Mouse (Mus musculus) CH12.LX (cell line): Measurements from ENCODE around the gene Styxl1. TPM values are rescaled to one million over a fixed set of nuclear protein-coding genes. Genes with fewer than 3 reads are reported as not detected.

Experiments used
- DNase-seq: peaks from one replicate; pipeline ENCODE4 v3.0.0-alpha.2; 2013; ENCODE audit errors: extremely low read depth
- H3K27ac ChIP-seq: 2 replicates; pipeline ENCODE4 v1.5.1; 2012; ENCODE audit warnings: low read depth, mild to moderate bottlenecking, control low read depth, moderate library complexity; ENCODE audit not compliant: insufficient read depth
- H3K27me3 ChIP-seq: replicated peaks from 2 replicates; pipeline ENCODE3; 2012; ENCODE audit warnings: inconsistent platforms
- H3K36me3 ChIP-seq, 2 experiments: replicated peaks in 1 of 2; 2 replicates each; pipeline versions ENCODE3 to v1.6.1; 2012; ENCODE audit warnings: inconsistent platforms in 1 of 2, low read length in 1 of 2, mild to moderate bottlenecking in 1 of 2, mixed read lengths in 1 of 2, moderate library complexity in 1 of 2; ENCODE audit not compliant: control insufficient read depth in 1 of 2, insufficient read depth in 1 of 2
- H3K4me1 ChIP-seq, 2 experiments: 2 replicates each; pipeline ENCODE4 v1.6.1; 2012; ENCODE audit warnings: inconsistent platforms in 1 of 2, moderate library complexity in 1 of 2; ENCODE audit not compliant: insufficient read depth in 2 of 2, control insufficient read depth in 1 of 2
- H3K4me2 ChIP-seq: 2 replicates; pipeline ENCODE4 v1.6.1; 2012; ENCODE audit warnings: low read depth, mild to moderate bottlenecking, control low read depth; ENCODE audit not compliant: poor library complexity, insufficient read depth, severe bottlenecking
- H3K4me3 ChIP-seq, 3 experiments: fragments of 150-350 bp in 1 of 3; sonication (generic) in 1 of 3; replicated peaks in 1 of 3; 2 replicates each; pipeline versions ENCODE3 to v1.5.1; 2011 to 2012; ENCODE audit warnings: low read depth in 2 of 3, low read length in 2 of 3, mild to moderate bottlenecking in 2 of 3, moderate library complexity in 2 of 3, control low read depth in 1 of 3, improper control_type of control experiment in 1 of 3, inconsistent platforms in 1 of 3, mixed read lengths in 1 of 3; ENCODE audit not compliant: poor library complexity in 1 of 3
- H3K79me2 ChIP-seq: replicated peaks from 2 replicates; pipeline ENCODE4 v1.6.1; 2012; ENCODE audit warnings: mild to moderate bottlenecking, moderate library complexity; ENCODE audit not compliant: control insufficient read depth, poor library complexity, insufficient read depth, severe bottlenecking; ENCODE audit errors: extremely low read depth
- H3K9ac ChIP-seq: 2 replicates; pipeline ENCODE4 v1.6.1; 2012; ENCODE audit warnings: low read depth, mild to moderate bottlenecking, control low read depth, moderate library complexity; ENCODE audit not compliant: insufficient read depth
- H3K9me3 ChIP-seq: replicated peaks from 2 replicates; pipeline ENCODE3; 2012; ENCODE audit warnings: low read length, inconsistent platforms, mixed read lengths
- CHD1 ChIP-seq: IDR thresholded peaks from 2 replicates; pipeline ENCODE4 v1.6.1; 2012; ENCODE audit warnings: low read depth, low read length, improper control_type of control experiment, inconsistent platforms
- CHD2 ChIP-seq: IDR thresholded peaks from 2 replicates; pipeline ENCODE4 v1.6.1; 2011; ENCODE audit warnings: low read length, improper control_type of control experiment
- CTCF ChIP-seq, 2 experiments: IDR thresholded peaks in 1 of 2; conservative IDR thresholded peaks in 1 of 2; 2 replicates each; pipeline ENCODE4 v1.5.1; 2011 to 2012; ENCODE audit warnings: low read depth in 2 of 2, low read length in 2 of 2, improper control_type of control experiment in 1 of 2, inconsistent platforms in 1 of 2, mild to moderate bottlenecking in 1 of 2, moderate library complexity in 1 of 2
- E2F4 ChIP-seq: IDR thresholded peaks from 2 replicates; pipeline ENCODE4 v1.6.1; 2011; ENCODE audit warnings: low read depth, low read length, improper control_type of control experiment; ENCODE audit not compliant: insufficient replicate concordance
- ELF1 ChIP-seq: IDR thresholded peaks from 2 replicates; pipeline ENCODE4 v1.6.1; 2014; ENCODE audit warnings: low read depth, mild to moderate bottlenecking, inconsistent platforms, low read length, improper control_type of control experiment
- EP300 ChIP-seq: IDR thresholded peaks from 2 replicates; pipeline ENCODE4 v1.6.1; 2011; ENCODE audit warnings: low read length, improper control_type of control experiment
- GABPA ChIP-seq: IDR thresholded peaks from 2 replicates; pipeline ENCODE4 v1.6.1; 2012; ENCODE audit warnings: low read depth, low read length, improper control_type of control experiment, inconsistent platforms; ENCODE audit not compliant: insufficient replicate concordance
- HCFC1 ChIP-seq: IDR thresholded peaks from 2 replicates; pipeline ENCODE4 v1.6.1; 2012; ENCODE audit warnings: low read depth, mild to moderate bottlenecking, inconsistent platforms, low read length, improper control_type of control experiment
- IRF4 ChIP-seq: IDR thresholded peaks from 2 replicates; pipeline ENCODE4 v1.6.1; 2014; ENCODE audit warnings: low read depth, mild to moderate bottlenecking, inconsistent platforms, low read length, improper control_type of control experiment
- JUN ChIP-seq: IDR thresholded peaks from 2 replicates; pipeline ENCODE4 v1.6.1; 2011; ENCODE audit warnings: low read depth, mild to moderate bottlenecking, low read length, improper control_type of control experiment, moderate library complexity; ENCODE audit not compliant: insufficient read depth
- JUND ChIP-seq: conservative IDR thresholded peaks from 2 replicates; pipeline ENCODE4 v1.6.1; 2011; ENCODE audit warnings: low read depth, low read length, improper control_type of control experiment
- MAFK ChIP-seq: IDR thresholded peaks from 2 replicates; pipeline ENCODE4 v1.6.1; 2011; ENCODE audit warnings: low read length, improper control_type of control experiment; ENCODE audit not compliant: insufficient replicate concordance
- MAX ChIP-seq: IDR thresholded peaks from 2 replicates; pipeline ENCODE4 v1.6.1; 2011; ENCODE audit warnings: low read length, improper control_type of control experiment
- MXI1 ChIP-seq: IDR thresholded peaks from 2 replicates; pipeline ENCODE4 v1.6.1; 2011; ENCODE audit warnings: mild to moderate bottlenecking, low read depth, low read length, improper control_type of control experiment
- MYC ChIP-seq: IDR thresholded peaks from 2 replicates; pipeline ENCODE4 v1.6.1; 2011; ENCODE audit warnings: low read depth, mild to moderate bottlenecking, improper control_type of control experiment, low read length
- NELFE ChIP-seq: IDR thresholded peaks from 2 replicates; pipeline ENCODE4 v1.6.1; 2011; ENCODE audit warnings: low read depth, low read length, improper control_type of control experiment
- NRF1 ChIP-seq: IDR thresholded peaks from 2 replicates; pipeline ENCODE4 v1.6.1; 2014; ENCODE audit warnings: low read depth, mild to moderate bottlenecking, inconsistent platforms, low read length, improper control_type of control experiment, moderate library complexity
- PAX5 ChIP-seq: IDR thresholded peaks from 2 replicates; pipeline ENCODE4 v1.6.1; 2012; ENCODE audit warnings: low read length, inconsistent platforms, mixed read lengths
- POLR2A ChIP-seq: IDR thresholded peaks from 2 replicates; pipeline ENCODE4 v1.6.1; 2011; ENCODE audit warnings: low read depth, mild to moderate bottlenecking, improper control_type of control experiment, low read length
- POLR2AphosphoS2 ChIP-seq: IDR thresholded peaks from 2 replicates; pipeline ENCODE4 v1.6.1; 2011; ENCODE audit warnings: low read depth, low read length, improper control_type of control experiment
- RAD21 ChIP-seq: IDR thresholded peaks from 2 replicates; pipeline ENCODE4 v1.6.1; 2011; ENCODE audit warnings: low read depth, mild to moderate bottlenecking, low read length, improper control_type of control experiment, moderate library complexity
- RCOR1 ChIP-seq: conservative IDR thresholded peaks from 2 replicates; pipeline ENCODE4 v1.6.1; 2012; ENCODE audit warnings: low read depth, mild to moderate bottlenecking, inconsistent platforms, low read length, improper control_type of control experiment
- SIN3A ChIP-seq: IDR thresholded peaks from 2 replicates; pipeline ENCODE4 v1.6.1; 2012; ENCODE audit warnings: low read length, improper control_type of control experiment, inconsistent platforms
- TBP ChIP-seq: conservative IDR thresholded peaks from 2 replicates; pipeline ENCODE4 v1.6.1; 2011; ENCODE audit warnings: low read depth, low read length, improper control_type of control experiment
- UBTF ChIP-seq: IDR thresholded peaks from 2 replicates; pipeline ENCODE4 v1.6.1; 2012; ENCODE audit warnings: low read depth, mild to moderate bottlenecking, inconsistent platforms, low read length, improper control_type of control experiment, moderate library complexity
- USF1 ChIP-seq: IDR thresholded peaks from 2 replicates; pipeline ENCODE4 v1.6.1; 2014; ENCODE audit warnings: low read depth, mild to moderate bottlenecking, inconsistent platforms, low read length, improper control_type of control experiment
- USF2 ChIP-seq: conservative IDR thresholded peaks from 2 replicates; pipeline ENCODE4 v1.6.1; 2011; ENCODE audit warnings: low read depth, low read length, improper control_type of control experiment
- ZKSCAN1 ChIP-seq: IDR thresholded peaks from 2 replicates; pipeline ENCODE4 v1.6.1; 2012; ENCODE audit warnings: low read depth, inconsistent platforms, low read length, improper control_type of control experiment, borderline replicate concordance
- ZNF384 ChIP-seq: IDR thresholded peaks from 2 replicates; pipeline ENCODE4 v1.6.1; 2012; ENCODE audit warnings: low read depth, low read length, improper control_type of control experiment, inconsistent platforms
- dilution Hi-C: fragments of 300-500 bp; cut with MboI; formaldehyde crosslinking; loops from 2 replicates; pipeline ENCODE4 v1.14.3; 2020; ENCODE audit warnings: low sequenced_read_pairs; ENCODE audit not compliant: extremely low pct_unique_long_range_greater_than_20kb, extremely low pct_ligation_motif_present
- in situ Hi-C: fragments of 300-500 bp; cut with MboI; formaldehyde crosslinking; loops from 3 replicates; pipeline ENCODE4 v1.14.3; 2019; ENCODE audit warnings: low sequenced_read_pairs, low pct_ligation_motif_present, low pct_unique_long_range_greater_than_20kb, mixed read lengths
- polyA plus RNA-seq: library from polyadenylated mRNA; unstranded; fragments of >175 nt; gene quantifications from 2 replicates; pipeline ENCODE4 v1.2.1, GENCODE M21; 2012; ENCODE audit warnings: low read depth; ENCODE audit not compliant: insufficient read length
- total RNA-seq, 2 experiments: library from RNA; depleted of rRNA; stranded (reverse); fragments of 300-350 nt in 1 of 2; fragments of >200 nt in 1 of 2; gene quantifications; 2 replicates each; pipeline ENCODE4 v1.2.3; 2012 to 2014

The Styxl1 gene
- total and polyA plus RNA-seq, 3 experiments = not detected

DNA sequence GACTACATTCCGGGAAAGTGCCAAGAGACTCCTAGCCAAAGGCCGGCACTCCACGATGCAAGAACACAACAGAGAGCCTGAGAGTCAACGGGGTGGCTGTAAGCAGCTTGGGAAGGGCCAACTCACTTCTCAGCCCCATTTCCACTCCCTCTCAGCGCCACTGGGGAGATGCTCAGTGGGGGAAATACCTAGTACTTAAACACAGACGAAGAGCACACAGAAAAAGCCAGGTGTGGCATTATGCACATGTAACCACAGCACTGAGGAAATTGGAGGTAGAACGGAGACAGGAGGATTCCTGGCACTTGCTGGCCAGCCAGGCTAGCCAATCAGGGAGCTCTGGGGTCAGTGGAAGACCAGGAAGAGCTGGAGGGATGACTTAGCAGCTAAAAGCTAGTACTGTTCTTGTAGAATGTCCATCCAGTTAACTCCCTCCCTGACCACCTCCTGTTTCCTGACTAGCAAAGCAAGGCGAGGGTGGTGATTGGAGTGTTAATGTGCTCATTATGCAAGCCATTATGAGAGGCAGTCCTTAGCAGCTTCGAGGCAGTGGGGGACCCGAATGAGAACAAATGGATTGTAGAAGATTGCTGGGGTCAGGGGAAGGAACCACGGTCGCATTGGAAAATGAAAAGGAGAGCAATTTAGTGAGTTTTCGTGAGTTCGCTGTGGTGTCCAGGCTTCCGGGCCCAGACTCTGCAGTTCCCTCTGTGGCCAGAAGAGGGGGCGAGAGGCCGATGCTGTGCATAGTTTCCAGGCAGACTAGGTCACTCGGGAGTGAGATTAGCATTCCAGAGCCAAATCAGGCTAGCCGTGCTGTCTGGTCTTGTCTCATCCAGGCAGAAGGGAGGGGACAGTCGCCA is 16.0 kb upstream of the Styxl1 start (continued):
- TF ChIP-seq MXI1 = 0 out of 2 replicates have a peak, but pooled peaks have one; percentile 25
- 0 out of 2 replicates have a peak, but pooled peaks have one; percentile 16 for TF ChIP-seq MYC
- peak; percentile 87 to 93; a peak in 3 of 4 replicates for TF ChIP-seq CTCF (conservative IDR thresholded peaks at IDR 0.05 in 1 of 2, IDR thresholded peaks at IDR 0.05 in 1 of 2; ENCODE audit: low read depth in 2 of 2, low read length in 2 of 2)
- no peak for TF ChIP-seq CHD2
- no peak for TF ChIP-seq JUN
- TF ChIP-seq PAX5 = no peak
- peak; percentile 68 for TF ChIP-seq ELF1
- TF ChIP-seq POLR2AphosphoS2 = no peak
- no peak for TF ChIP-seq NRF1
- no peak for TF ChIP-seq RCOR1
- TF ChIP-seq ZKSCAN1 = no peak
- TF ChIP-seq CHD1 = no peak
- peak; percentile 39 for TF ChIP-seq EP300
- no peak for TF ChIP-seq UBTF
- peak; percentile 44; the same call in 1 of the 2 replicates for TF ChIP-seq POLR2A
- no peak for TF ChIP-seq MAX
- TF ChIP-seq USF2 = no peak
- no peak for TF ChIP-seq SIN3A
- no peak for TF ChIP-seq TBP
- no peak for TF ChIP-seq HCFC1
- TF ChIP-seq RAD21 = peak; percentile 57
- TF ChIP-seq, all 38 proteins: peak for 12

DNA sequence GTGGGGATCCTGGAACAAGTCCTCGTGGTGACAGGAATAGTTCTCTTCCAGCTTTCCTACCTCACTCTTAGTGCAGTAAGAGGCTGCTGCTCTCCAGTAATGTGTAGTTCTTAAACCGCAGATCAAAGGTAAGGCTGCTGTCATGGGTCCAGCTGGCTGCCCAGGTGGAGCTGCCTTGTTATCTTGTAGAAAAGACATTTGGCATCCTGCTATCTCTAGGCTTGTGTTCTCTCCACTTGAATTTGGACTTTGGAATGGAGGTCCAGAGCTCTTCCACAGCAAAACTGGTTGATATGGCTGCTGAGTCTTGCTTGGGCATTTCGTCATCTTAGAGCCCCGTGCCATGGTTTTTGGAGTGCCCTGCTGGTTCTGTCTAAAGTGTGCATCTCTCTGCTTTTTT is 4.7 kb upstream of the Styxl1 start:
- Histone ChIP-seq H3K36me3 (peaks cover 53 to 76% of the 10 kb centered on the region in 2 experiments), H3K27me3 (no peaks in the 10 kb centered on the region), H3K9me3 (no peaks in the 10 kb centered on the region), H3K4me3 (no peak overlapping the region), H3K27ac (no peak overlapping the region), H3K79me2 (peaks cover 36% of the 10 kb centered on the region), H3K4me2 (no peak overlapping the region), H3K9ac (no peak overlapping the region), H3K4me1 (peaks cover 4 to 26% of the 10 kb centered on the region in 2 experiments)
- no peak for DNase-seq
- dilution Hi-C loops (no loop called here), in situ Hi-C loops (no loop called here)
- TF ChIP-seq MXI1 (no peak), RAD21 (no peak), CTCF (conservative IDR thresholded peaks at IDR 0.05 in 1 of 2, IDR thresholded peaks at IDR 0.05 in 1 of 2; ENCODE audit: low read depth in 2 of 2, low read length in 2 of 2) (no peak), CHD1 (no peak), IRF4 (no peak), MAFK (no peak), GABPA (no peak), JUND (no peak), ZNF384 (no peak), UBTF (no peak), E2F4 (no peak), NELFE (no peak), SIN3A (no peak), TBP (no peak), EP300 (no peak), POLR2AphosphoS2 (no peak), USF1 (no peak), POLR2A (no peak)
